Mouse (Mus musculus): ENCODE measurements at regions not wholly inside any gene's neighbourhood (a gene's known extent, or its start where the extent isn't known, plus 50 kb on each side); places are given as distances from the start of the nearest gene placed in this dataset.

DNA sequence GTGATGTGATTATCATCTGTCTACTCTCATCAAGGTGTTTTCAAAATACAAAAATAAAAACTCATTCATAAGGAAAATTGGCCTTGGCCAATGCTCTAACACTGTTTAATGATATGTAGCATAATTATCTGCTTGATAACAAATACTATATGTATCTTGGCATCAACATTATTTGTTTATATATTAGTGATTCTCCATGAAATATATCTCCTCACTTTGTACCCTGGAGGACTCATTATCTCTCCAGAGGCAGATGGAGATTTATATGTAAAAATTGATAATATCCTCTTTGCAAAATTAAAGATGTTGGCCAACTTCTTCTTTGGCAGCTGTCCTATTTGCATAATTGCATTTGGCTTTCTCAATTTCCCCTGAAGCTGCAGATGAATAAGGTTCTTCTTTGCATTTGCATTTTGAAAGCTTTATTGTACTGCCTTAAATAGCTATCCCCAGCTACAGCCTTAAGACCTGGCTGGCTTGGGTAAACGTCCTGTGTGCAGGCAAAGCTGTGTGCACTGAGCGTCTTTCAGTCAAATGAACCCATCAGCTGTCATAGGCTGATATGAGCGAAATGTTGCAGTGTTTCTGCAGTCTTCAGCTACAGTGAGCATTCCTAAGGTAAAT lies 124.7 kb upstream of the Otogl start:
- DNase-seq (ENCODE audit: extremely low spot score in 1 of 2, low spot score in 1 of 2): peak in 1 of 2 experiments; percentile 26

- peak; percentile 73 to 82 for DNase-seq (ENCODE audit: extremely low spot score in 1 of 2, low spot score in 1 of 2)
Observed at GRCm38 (mm10) chr10:108034068-108034467, 122.1 kb upstream of the Otogl start.

DNA sequence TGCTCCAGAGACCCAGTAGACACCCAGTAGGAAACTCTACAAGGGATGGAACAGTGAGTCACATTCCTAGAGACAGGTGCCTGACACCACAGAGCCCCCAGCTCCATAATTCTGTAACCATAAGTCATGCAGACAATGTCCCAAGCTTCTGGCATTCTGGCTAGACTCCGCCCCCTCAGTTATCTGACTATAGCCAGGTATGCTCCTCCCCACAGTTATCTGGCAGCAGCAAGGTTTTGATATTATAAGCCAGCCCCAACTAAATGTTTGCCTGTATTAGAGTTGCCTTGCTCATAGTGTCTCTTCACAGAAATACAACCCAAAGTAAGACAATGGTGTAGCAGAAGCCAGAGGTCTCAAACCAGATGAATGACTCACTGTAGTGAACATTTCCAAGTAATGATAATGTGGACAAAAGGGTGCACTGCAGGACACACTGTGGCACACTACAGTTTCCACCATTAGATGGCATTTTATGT lies 121.4 kb upstream of the Otogl start:
- DNase-seq (ENCODE audit: extremely low spot score in 1 of 2, low spot score in 1 of 2): no peak

DNA sequence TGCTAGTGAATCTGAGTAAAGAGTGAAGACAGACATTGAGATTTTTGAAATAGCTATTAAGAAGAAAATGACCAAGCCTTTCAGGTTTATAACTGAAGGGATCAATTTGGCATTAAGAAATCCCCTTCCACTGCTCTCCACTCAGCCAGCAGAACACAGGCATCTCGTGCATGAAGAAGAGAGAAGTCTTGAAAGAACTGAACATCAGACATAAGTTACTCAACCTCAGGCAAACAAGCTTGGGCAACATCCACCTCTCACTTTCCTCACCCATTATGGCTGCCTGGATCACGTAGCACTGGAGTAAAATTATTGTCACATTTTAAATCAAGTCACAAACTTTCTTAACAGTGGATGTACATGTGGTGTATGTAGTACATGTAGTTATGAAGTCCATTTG lies 115.6 kb upstream of the Otogl start:
- no peak for DNase-seq (ENCODE audit: extremely low spot score in 1 of 2, low spot score in 1 of 2)

GRCm38 (mm10) chr10:108024227-108024626 lies 112.3 kb upstream of the Otogl start:
- no peak for DNase-seq (ENCODE audit: extremely low spot score in 1 of 2, low spot score in 1 of 2)

DNA sequence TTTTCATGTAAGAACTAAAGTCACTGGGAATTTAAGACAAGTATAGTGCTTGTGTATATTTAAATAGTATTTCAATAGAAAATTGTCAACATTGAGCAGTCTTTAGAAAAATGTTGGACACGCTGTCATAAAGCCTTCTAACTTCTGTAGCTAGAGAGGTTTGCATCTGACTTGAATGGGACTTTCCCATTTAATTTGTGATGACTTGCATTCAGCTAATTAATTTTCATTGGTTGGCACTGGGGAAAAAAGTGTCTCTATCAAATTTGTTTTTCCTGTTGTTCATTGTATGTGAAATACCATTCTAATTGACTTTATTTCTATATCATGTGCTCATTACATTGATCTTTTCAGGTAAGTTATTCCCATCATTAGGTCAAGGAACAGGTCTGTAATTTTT lies 104.6 kb upstream of the Otogl start:
- DNase-seq (ENCODE audit: extremely low spot score in 1 of 2, low spot score in 1 of 2): no peak

DNA sequence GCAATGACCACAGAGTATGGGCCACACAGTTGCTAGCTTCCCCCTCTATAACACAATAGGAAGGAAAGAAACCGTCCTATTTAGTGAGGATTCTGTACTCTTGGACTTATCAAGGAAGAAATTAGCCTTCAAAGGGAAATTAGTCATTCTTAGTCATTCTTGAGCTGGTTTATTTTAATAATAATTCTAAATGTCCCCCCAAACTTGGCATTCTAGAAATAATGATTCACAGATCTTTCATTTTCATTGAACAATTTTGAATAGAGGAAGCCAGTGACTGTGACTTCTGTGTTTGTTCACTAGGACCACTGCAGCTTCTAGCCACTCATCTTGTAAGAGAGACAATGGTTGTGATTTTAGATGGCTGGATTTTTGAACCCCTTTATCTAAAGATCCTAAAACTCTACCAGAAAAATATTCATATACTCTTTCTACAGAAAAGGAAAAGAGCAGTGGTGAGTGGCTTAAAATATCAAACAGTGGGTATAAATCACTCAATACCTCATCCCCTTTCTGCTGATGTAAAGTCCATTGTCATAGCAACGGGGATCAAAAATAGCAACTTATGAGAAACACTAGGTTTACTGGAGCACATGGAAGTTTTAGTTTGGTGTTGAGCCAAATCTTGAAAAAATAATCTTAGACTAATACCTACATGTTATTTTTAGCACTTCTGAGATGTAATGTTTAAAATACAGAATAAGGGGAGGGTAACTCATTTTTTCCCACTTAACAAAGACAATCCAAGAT lies 83.1 kb upstream of the Otogl start:
- peak in 1 of 2 experiments; percentile 39 for DNase-seq (ENCODE audit: extremely low spot score in 1 of 2, low spot score in 1 of 2)

GRCm38 (mm10) chr10:107992621-107993020 lies 80.7 kb upstream of the Otogl start:
- DNase-seq (ENCODE audit: extremely low spot score in 1 of 2, low spot score in 1 of 2): peak; percentile 50 to 74

- no peak for DNase-seq (ENCODE audit: extremely low spot score in 1 of 2, low spot score in 1 of 2)
Observed at GRCm38 (mm10) chr10:107990557-107990956, 78.6 kb upstream of the Otogl start.

DNA sequence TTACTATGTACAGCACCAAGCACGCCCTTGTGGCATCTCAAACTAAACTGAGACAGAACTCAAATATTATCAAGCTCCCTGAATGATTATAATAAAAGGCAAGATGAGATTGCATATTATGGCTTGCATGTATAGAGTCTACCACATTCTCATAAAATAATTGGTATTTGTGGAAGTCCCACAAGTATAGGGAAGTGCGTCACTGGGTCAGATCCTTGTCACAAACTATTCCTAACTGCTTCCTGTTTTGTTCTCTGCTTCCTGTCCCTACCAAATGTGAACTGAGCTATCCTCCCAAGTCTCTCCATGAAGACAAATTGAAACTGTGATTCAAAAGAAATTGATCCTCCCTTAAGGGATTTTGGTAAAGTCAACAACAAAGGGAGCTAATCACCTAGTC lies 78.0 kb upstream of the Otogl start:
- DNase-seq (ENCODE audit: extremely low spot score in 1 of 2, low spot score in 1 of 2): no peak

GRCm38 (mm10) chr10:107982632-107983031 lies 70.7 kb upstream of the Otogl start:
- DNase-seq (ENCODE audit: extremely low spot score in 1 of 2, low spot score in 1 of 2): no peak

- no peak for DNase-seq (ENCODE audit: extremely low spot score in 1 of 2, low spot score in 1 of 2)
Observed at GRCm38 (mm10) chr10:107982082-107982481, 70.1 kb upstream of the Otogl start.

DNA sequence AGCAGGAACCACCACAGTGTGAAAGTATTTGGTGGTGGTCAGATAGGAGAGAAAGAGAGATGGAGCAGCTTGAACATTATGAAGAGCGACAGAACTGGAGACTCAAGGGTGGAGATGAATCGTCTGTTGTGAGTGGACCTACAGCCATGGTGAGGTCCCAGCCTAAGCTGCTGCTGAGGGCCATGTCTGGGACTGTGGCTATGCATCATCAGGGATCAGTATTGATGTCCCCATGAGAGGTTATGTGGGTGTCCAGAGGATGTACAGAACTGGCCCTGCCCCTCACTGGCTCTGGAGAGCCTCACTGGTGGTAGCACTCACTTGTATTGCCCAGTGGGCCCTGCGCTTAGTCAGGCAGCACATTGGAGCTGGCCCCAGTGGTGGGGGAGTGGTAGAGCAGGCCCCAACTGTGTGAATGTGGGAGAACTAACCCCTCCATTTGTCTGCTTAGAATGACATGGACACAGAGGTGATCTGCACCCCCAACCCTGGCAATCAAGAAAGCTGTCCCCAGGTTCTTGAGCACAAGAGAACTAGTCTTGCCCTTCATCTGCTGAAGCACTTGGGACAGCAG lies 64.5 kb upstream of the Otogl start:
- no peak for DNase-seq (ENCODE audit: extremely low spot score in 1 of 2, low spot score in 1 of 2)

DNA sequence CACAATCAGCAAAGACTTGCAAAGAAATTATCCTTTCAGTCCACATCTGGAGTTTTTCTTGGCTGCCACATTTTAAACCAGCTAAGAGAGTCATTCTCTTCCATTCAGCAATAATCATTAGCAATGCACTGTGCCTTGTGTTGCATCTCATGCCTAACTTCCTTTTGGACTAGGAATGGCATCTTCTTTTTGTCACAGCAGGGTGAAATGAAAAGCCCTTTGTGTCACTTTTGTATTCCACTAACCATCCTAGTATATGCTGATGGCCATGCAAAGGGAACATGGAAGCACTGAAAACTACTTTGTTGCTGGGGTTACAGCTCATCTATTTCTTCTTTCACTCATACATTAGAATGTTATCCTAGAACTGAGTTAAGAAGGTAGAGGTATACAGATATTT lies 59.8 kb upstream of the Otogl start:
- no peak for DNase-seq (ENCODE audit: extremely low spot score in 1 of 2, low spot score in 1 of 2)

- DNase-seq (ENCODE audit: extremely low spot score in 1 of 2, low spot score in 1 of 2): peak; percentile 22 to 66
Observed at GRCm38 (mm10) chr10:107966996-107967395, 55.1 kb upstream of the Otogl start.

GRCm38 (mm10) chr10:107964022-107964421 lies 52.1 kb upstream of the Otogl start:
- no peak for DNase-seq (ENCODE audit: extremely low spot score in 1 of 2, low spot score in 1 of 2)

- DNase-seq (ENCODE audit: extremely low spot score in 1 of 2, low spot score in 1 of 2): no peak
Observed at GRCm38 (mm10) chr10:107962130-107962529, 50.2 kb upstream of the Otogl start.
